Mouse (Mus musculus) embryonic fibroblast, embryonic 13.5 days (primary cell): ENCODE data around the gene Pdxp.

Experiments used
- CTCF ChIP-seq: IDR thresholded peaks from 2 replicates; pipeline ENCODE4 v1.5.1; 2011; ENCODE audit warnings: mild to moderate bottlenecking, control low read depth, low read length, moderate library complexity, borderline replicate concordance; ENCODE audit not compliant: insufficient read depth
- POLR2A ChIP-seq: IDR thresholded peaks from 2 replicates; pipeline ENCODE4 v1.6.1; 2011; ENCODE audit warnings: low read depth, mild to moderate bottlenecking, control low read depth, low read length, moderate library complexity

DNA sequence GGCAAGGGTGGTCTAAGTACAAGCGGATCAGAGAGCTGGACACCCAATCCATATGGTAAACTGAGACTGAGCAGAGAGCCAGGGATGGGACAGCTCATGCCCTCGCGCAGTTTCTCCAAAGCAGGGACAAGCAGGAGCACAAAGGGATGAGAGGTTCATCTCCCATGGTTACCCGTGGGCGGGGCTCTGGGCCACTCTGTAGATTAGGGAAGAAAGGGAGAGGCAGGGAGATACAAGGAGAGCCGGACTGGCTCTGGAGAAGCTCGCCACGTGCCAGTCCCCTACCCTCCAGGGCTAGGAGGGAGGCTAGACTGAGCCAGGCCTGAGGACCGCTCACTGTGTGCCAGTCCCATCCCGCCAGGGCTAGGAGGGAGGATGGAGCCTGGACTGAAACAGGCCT, 23.6 kb downstream of the Pdxp start:
- TF ChIP-seq POLR2A, result no peak
- no peak for TF ChIP-seq CTCF
